Mouse (Mus musculus) megakaryocyte, embryonic 14.5 days (primary cell): ENCODE measurements around the gene Ush2a.

Source experiments
- FLI1 ChIP-seq: IDR thresholded peaks from 2 replicates; pipeline ENCODE4 v1.6.1; 2012; ENCODE audit warnings: low read length, inconsistent platforms, mixed read lengths
- GATA1 ChIP-seq: IDR thresholded peaks from 3 replicates; pipeline ENCODE4 v1.6.1; 2012; ENCODE audit warnings: mixed read lengths, low read length, inconsistent platforms, borderline replicate concordance

- no peak for TF ChIP-seq FLI1
- TF ChIP-seq GATA1: no peak
These were observed 199.4 kb downstream of the Ush2a start for GRCm38 (mm10) chr1:188461203-188461602.
